Mouse (Mus musculus) megakaryocyte, embryonic 14.5 days (primary cell): ENCODE data around the gene Arrdc4.

ENCODE experiments used
- FLI1 ChIP-seq: IDR thresholded peaks from 2 replicates; pipeline ENCODE4 v1.6.1; 2012; ENCODE audit warnings: low read length, inconsistent platforms, mixed read lengths
- GATA1 ChIP-seq: IDR thresholded peaks from 3 replicates; pipeline ENCODE4 v1.6.1; 2012; ENCODE audit warnings: mixed read lengths, low read length, inconsistent platforms, borderline replicate concordance

GRCm38 (mm10) chr7:68721520-68721919 is 27.5 kb downstream of the Arrdc4 start:
- no peak for TF ChIP-seq GATA1
- TF ChIP-seq FLI1, result no peak
